Mouse (Mus musculus) lung, postnatal 0 days (tissue): ENCODE results near the gene Cdv3.

ENCODE experiments used
- CTCF ChIP-seq: IDR thresholded peaks from 2 replicates; pipeline ENCODE4 v1.5.1; 2016; ENCODE audit warnings: antibody characterized with exemption, mild to moderate bottlenecking
- EP300 ChIP-seq: IDR thresholded peaks from 2 replicates; pipeline ENCODE4 v1.6.1; 2016; ENCODE audit warnings: antibody characterized with exemption, mild to moderate bottlenecking, control low read depth

DNA sequence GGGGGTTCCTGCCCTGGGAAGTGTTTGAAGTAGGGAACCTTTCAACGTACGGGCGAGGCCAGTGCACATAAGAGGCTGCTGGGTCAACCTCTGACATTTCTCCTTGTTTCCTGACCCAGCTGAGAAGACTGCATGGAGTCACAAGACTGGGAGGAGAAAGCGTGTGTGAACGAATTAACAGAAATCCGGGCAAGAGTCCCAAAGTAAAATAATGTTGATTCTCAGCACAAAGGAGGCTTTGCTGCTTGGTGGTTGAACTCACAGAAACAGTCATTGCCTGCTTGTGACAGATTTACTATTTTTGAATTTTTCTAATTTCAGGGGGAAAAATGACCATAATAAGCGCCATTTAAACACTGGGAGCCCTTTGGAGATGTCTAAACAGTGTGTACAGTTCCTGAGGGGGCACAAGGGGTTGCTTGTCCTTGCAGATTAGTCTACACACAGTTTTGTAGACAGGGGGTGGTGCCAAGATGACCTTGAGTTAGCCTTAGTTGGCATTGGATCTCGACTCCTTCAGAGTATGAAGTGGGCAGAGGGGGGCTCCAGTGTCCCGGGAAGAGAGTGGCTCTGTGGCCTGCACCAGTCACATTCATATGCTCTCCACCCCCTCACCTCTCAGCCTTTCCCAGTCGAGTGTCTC lies 21.5 kb upstream of the Cdv3 start:
- no peak for TF ChIP-seq CTCF
- no peak for TF ChIP-seq EP300
